Mouse (Mus musculus): Measurements from ENCODE around the gene Acvr1.

DNA sequence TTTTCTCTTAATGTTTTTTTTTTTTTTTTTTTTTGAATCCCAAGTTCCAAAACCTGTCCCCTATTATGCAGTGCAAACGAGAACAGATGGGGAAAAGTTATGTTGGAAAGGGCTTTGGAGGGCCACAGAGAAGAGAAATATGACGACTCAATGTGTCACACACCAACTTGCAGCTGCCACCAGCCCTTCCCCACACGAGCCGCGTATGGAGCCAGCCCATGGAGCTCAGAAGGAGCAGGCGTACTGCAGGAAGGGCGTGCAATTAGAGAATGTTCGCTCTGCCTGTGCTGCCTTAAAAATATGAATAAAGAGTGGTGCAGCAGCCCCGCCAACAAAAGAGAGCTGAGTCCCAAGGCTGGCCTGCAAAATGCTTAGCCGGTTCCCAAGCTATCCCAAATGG is 19.4 kb upstream of the Acvr1 start:
- no peak for TF ChIP-seq POLR2A (IDR thresholded peaks at IDR 0.05; ENCODE audit: borderline replicate concordance, insufficient read depth, low read length)
- no peak for TF ChIP-seq CTCF (IDR thresholded peaks at IDR 0.05; ENCODE audit: borderline replicate concordance, insufficient read depth, low read depth, low read length)
